Mouse (Mus musculus) embryo, embryonic 10.5 days (tissue): ENCODE data around the gene Adam11.
A peak's percentile ranks its signal among the peaks of the same experiment; 100 is the strongest.

Experiments
- DNase-seq: peaks from one replicate; pipeline ENCODE4 v3.0.0-alpha.2; 2015; ENCODE audit warnings: low spot score

Gene Adam11

GRCm38 (mm10) chr11:102779081-102779638 is 17.9 kb downstream of the Adam11 start:
- no peak for DNase-seq

- DNase-seq: no peak
Measured at GRCm38 (mm10) chr11:102779824-102780223, 18.6 kb downstream of the Adam11 start.

- no peak for DNase-seq
Measured at GRCm38 (mm10) chr11:102780271-102780985, 19.2 kb downstream of the Adam11 start.

- no peak for DNase-seq
Measured at GRCm38 (mm10) chr11:102780986-102781351, 19.7 kb downstream of the Adam11 start.

GRCm38 (mm10) chr11:102781523-102781922 is 20.3 kb downstream of the Adam11 start:
- no peak for DNase-seq

GRCm38 (mm10) chr11:102783443-102783842 is 22.2 kb downstream of the Adam11 start:
- DNase-seq: no peak

- no peak for DNase-seq
Measured at GRCm38 (mm10) chr11:102787688-102788177, 26.5 kb downstream of the Adam11 start.

- no peak for DNase-seq
Measured at GRCm38 (mm10) chr11:102791682-102792445, 30.6 kb downstream of the Adam11 start.

GRCm38 (mm10) chr11:102794157-102794556 is 32.9 kb downstream of the Adam11 start:
- no peak for DNase-seq

GRCm38 (mm10) chr11:102803453-102803852 is 42.2 kb downstream of the Adam11 start:
- DNase-seq: no peak

GRCm38 (mm10) chr11:102808246-102808645 is 47.0 kb downstream of the Adam11 start:
- DNase-seq: no peak

GRCm38 (mm10) chr11:102810721-102811485 is 49.7 kb downstream of the Adam11 start:
- DNase-seq: no peak

- DNase-seq: no peak
Measured at GRCm38 (mm10) chr11:102814881-102815280, 53.6 kb downstream of the Adam11 start.

GRCm38 (mm10) chr11:102818121-102819020 is 57.1 kb downstream of the Adam11 start:
- DNase-seq: peak; percentile 54

- DNase-seq: peak; percentile 85
Measured at GRCm38 (mm10) chr11:102819021-102819782, 58.0 kb downstream of the Adam11 start, which contains the start of gene Gjc1. Gene Gjc1 (minus strand): TSS chr11:102819700.

GRCm38 (mm10) chr11:102819783-102820385 is 58.6 kb downstream of the Adam11 start:
- peak; percentile 23 for DNase-seq

GRCm38 (mm10) chr11:102820432-102820831 is 59.2 kb downstream of the Adam11 start:
- peak; percentile 27 for DNase-seq

GRCm38 (mm10) chr11:102821231-102821630 is 60.0 kb downstream of the Adam11 start:
- peak; percentile 29 for DNase-seq

- no peak for DNase-seq
Measured at GRCm38 (mm10) chr11:102826476-102826875, 65.2 kb downstream of the Adam11 start.

- no peak for DNase-seq
Measured at GRCm38 (mm10) chr11:102827097-102827496, 65.9 kb downstream of the Adam11 start.
